Mouse (Mus musculus) intestine, embryonic 16.5 days (tissue): ENCODE results near the gene Ccdc102a. TPM values are rescaled to one million over a fixed set of nuclear protein-coding genes. Genes with fewer than 3 reads are reported as not detected.
A peak's percentile ranks its signal among the peaks of the same experiment; 100 is the strongest.

Source experiments
- ATAC-seq: fragments of 200-750 bp; cut with Nextera tagmentation; 2 replicates; pipeline ENCODE4 v1.8.0; 2017; ENCODE audit warnings: moderate TSS enrichment, moderate library complexity
- H3K27ac ChIP-seq: fragments of 300-500 bp; sonication (generic); 2 replicates; pipeline ENCODE4 v1.5.1; 2014; ENCODE audit warnings: mild to moderate bottlenecking, low read length
- H3K27me3 ChIP-seq: fragments of 300-500 bp; sonication (generic); replicated peaks from 2 replicates; pipeline ENCODE4 v1.6.1; 2014; ENCODE audit warnings: low read length, control low read depth, mixed read lengths; ENCODE audit not compliant: control insufficient read depth, insufficient read depth
- H3K36me3 ChIP-seq: fragments of 300-500 bp; sonication (generic); 2 replicates; pipeline ENCODE4 v1.6.1; 2014; ENCODE audit warnings: low read length, control low read depth; ENCODE audit not compliant: control insufficient read depth, insufficient read depth
- H3K4me1 ChIP-seq: fragments of 300-500 bp; sonication (generic); 2 replicates; pipeline ENCODE4 v1.6.1; 2014; ENCODE audit warnings: low read length, control low read depth, mixed read lengths; ENCODE audit not compliant: control insufficient read depth, insufficient read depth
- H3K4me2 ChIP-seq: fragments of 300-500 bp; sonication (generic); 2 replicates; pipeline ENCODE4 v1.6.1; 2014; ENCODE audit warnings: low read depth, low read length, control low read depth
- H3K4me3 ChIP-seq: fragments of 300-500 bp; sonication (generic); 2 replicates; pipeline ENCODE4 v1.5.1; 2014; ENCODE audit warnings: mild to moderate bottlenecking, low read length
- H3K9ac ChIP-seq: fragments of 300-500 bp; sonication (generic); 2 replicates; pipeline ENCODE4 v1.6.1; 2014; ENCODE audit warnings: low read depth, low read length
- H3K9me3 ChIP-seq: fragments of 300-500 bp; sonication (generic); 2 replicates; pipeline ENCODE4 v1.6.1; 2016; ENCODE audit warnings: low read length, control low read depth; ENCODE audit not compliant: control insufficient read depth
- WGBS: fragments of 180-500 bp; shearing (Covaris S2); extraction: QIAGEN DNeasy Blood & Tissue Kit; methylation state at CpG from one replicate; pipeline ENCODE4 v1.1.7; 2014; 5-methylcytosine and 5-hydroxymethylcytosine counted together
- polyA plus RNA-seq: library from polyadenylated mRNA; unstranded; fragments of >200 nt; fragmentation: Nextera tagmentation; extraction: Ambion mirVana; gene quantifications from 2 replicates; pipeline ENCODE4 v1.2.1, GENCODE M21; 2015

Gene Ccdc102a
- polyA plus RNA-seq, 1 experiment from 2014 or later = 10.9 TPM

DNA sequence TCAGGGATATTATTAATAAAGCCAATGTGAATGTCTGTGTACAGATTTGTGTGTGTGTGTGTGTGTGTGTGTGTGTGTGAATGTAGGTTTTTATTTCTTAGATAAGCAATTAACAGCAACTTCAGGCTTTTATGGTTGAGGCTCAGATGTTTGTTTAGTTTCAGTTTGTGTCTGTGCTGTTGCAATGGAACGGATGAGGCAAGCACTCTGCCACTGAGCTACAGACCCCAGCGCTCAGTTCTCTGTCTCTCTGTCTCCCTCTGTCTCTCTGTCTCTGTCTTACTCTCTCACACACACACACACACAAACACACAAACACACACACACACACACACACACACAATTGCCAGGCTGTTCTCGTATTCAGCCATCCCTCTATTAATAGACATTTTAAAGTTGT lies 10.3 kb upstream of the Ccdc102a start:
- no peaks in the 10 kb centered on the region for H3K27me3 ChIP-seq
- no peak for ATAC-seq
- H3K9me3 ChIP-seq = no peaks in the 10 kb centered on the region
- H3K4me3 ChIP-seq = no peak overlapping the region
- no peaks in the 10 kb centered on the region for H3K4me1 ChIP-seq
- H3K27ac ChIP-seq = no peak overlapping the region
- no peak overlapping the region for H3K9ac ChIP-seq
- no peaks in the 10 kb centered on the region for H3K36me3 ChIP-seq
- 73% methylated on average over 3 of the region's 3 CpGs for WGBS
- no peak overlapping the region for H3K4me2 ChIP-seq

DNA sequence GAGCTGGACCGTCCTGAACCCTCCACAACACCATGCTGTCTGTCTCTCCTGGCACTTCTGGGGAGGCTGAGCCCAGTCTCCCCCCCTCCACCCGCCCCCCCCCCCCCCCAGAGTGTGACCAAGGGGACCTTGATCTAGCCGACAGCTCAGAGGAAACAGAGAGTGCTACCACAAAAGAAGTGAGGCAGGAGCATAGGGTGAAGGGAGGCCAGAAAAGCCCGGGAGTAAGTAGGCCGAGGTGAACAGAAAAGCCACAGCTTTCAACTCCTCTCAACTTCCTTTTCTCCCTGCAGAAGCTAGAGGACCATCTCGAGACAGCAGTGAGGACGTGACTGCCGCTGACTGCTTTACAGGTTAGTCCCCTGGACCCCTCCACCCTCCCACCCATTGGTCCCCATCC lies 5.5 kb upstream of the Ccdc102a start, which contains the start of gene Adgrg5:
Adgrg5 (plus strand) TSS at position 290 of the 400 bp plus-strand sequence.
- H3K27ac ChIP-seq = no peak within 1 kb of the TSS
- no peaks in the 10 kb centered on the region for H3K36me3 ChIP-seq
- no peak within 1 kb of the TSS for H3K4me2 ChIP-seq
- WGBS = 57% methylated on average over 8 of the region's 8 CpGs
- no peaks in the 10 kb centered on the region for H3K27me3 ChIP-seq
- peaks cover 9% of the 10 kb centered on the region for H3K4me1 ChIP-seq
- no peak within 1 kb of the TSS for H3K9ac ChIP-seq
- ATAC-seq = no peak
- H3K4me3 ChIP-seq = no peak within 1 kb of the TSS
- H3K9me3 ChIP-seq = no peaks in the 10 kb centered on the region

- Histone ChIP-seq H3K9me3 (no peaks in the 10 kb centered on the region), H3K4me3 (no peak overlapping the region), H3K4me2 (no peak overlapping the region), H3K9ac (no peak overlapping the region), H3K4me1 (peaks cover 12% of the 10 kb centered on the region), H3K27me3 (no peaks in the 10 kb centered on the region), H3K36me3 (no peaks in the 10 kb centered on the region), H3K27ac (no peak overlapping the region)
- 18% methylated on average over 8 of the region's 8 CpGs for WGBS
- ATAC-seq = peak; percentile 32; the same call in 1 of the 2 replicates
These were observed 4.7 kb upstream of the Ccdc102a start for GRCm38 (mm10) chr8:94922602-94923001.

GRCm38 (mm10) chr8:94922176-94922575 lies 4.3 kb upstream of the Ccdc102a start:
- H3K4me3 ChIP-seq = no peak overlapping the region
- H3K9me3 ChIP-seq = no peaks in the 10 kb centered on the region
- H3K9ac ChIP-seq = no peak overlapping the region
- H3K36me3 ChIP-seq = no peaks in the 10 kb centered on the region
- 55% methylated on average over 6 of the region's 6 CpGs for WGBS
- H3K4me2 ChIP-seq = no peak overlapping the region
- ATAC-seq = no peak
- H3K4me1 ChIP-seq = peaks cover 12% of the 10 kb centered on the region
- no peaks in the 10 kb centered on the region for H3K27me3 ChIP-seq
- no peak overlapping the region for H3K27ac ChIP-seq

- peaks cover 39% of the 10 kb centered on the region for H3K4me1 ChIP-seq
- H3K9me3 ChIP-seq = no peaks in the 10 kb centered on the region
- no peak overlapping the region for H3K27ac ChIP-seq
- H3K36me3 ChIP-seq = no peaks in the 10 kb centered on the region
- no peak overlapping the region for H3K4me3 ChIP-seq
- H3K4me2 ChIP-seq = no peak overlapping the region
- no peak overlapping the region for H3K9ac ChIP-seq
- ATAC-seq = no peak
- no peaks in the 10 kb centered on the region for H3K27me3 ChIP-seq
These were observed 1.4 kb upstream of the Ccdc102a start for GRCm38 (mm10) chr8:94919256-94919655.

DNA sequence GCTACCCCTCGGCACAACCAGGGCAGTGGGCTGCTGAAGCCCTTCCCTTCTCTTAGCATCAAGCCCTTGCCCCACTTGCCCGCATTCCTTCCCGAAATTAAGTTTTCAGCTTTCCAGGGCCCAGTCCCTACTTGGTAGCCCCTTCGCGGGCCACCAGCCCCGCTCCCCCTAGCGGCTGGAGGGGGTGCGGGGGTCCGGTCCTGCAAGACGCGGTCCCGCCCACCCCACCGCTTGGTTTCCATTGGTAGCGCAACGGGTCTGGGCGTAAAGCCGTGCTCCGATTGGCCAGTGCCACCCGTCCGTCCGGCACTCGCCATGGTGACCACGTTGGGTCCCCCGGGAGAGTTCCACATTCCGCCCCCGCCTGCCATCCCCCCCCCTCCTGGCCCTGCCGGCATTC lies 546 bp downstream of the Ccdc102a start:
- no peaks in the 10 kb centered on the region for H3K27me3 ChIP-seq
- H3K4me3 ChIP-seq = peak overlapping the region; percentile 65
- peaks cover 46% of the 10 kb centered on the region for H3K4me1 ChIP-seq
- peak overlapping the region; percentile 80 for H3K9ac ChIP-seq
- H3K9me3 ChIP-seq = no peaks in the 10 kb centered on the region
- no peaks in the 10 kb centered on the region; the same call in 1 of the 2 replicates for H3K36me3 ChIP-seq
- peak; percentile 94 for ATAC-seq
- under 1% methylated on average over 27 of the region's 27 CpGs for WGBS
- peak overlapping the region; percentile 79 for H3K4me2 ChIP-seq
- H3K27ac ChIP-seq = peak overlapping the region; percentile 72

DNA sequence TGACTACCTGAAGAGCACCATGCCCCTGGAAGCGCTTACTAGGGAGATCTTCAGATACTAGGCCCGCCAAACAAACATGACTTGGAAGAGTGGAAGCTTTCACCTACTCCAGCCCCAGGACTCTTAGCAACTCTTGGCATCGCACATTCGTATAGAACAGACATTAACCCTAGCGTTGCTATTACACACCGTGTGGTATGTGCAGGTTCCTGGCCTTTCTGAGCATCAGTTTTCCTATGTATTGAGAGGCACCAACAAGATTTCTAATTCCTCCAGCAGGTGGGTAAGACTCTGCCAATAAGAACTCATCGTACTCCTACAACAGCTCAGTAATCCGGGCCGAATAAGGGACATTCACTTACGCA lies 956 bp downstream of the Ccdc102a start:
- no peaks in the 10 kb centered on the region for H3K9me3 ChIP-seq
- H3K4me3 ChIP-seq = peak overlapping the region; percentile 65
- WGBS = 9% methylated on average over 10 of the region's 10 CpGs
- H3K27ac ChIP-seq = peak overlapping the region; percentile 52; the same call in 1 of the 2 replicates
- no peaks in the 10 kb centered on the region; the same call in 1 of the 2 replicates for H3K36me3 ChIP-seq
- H3K4me2 ChIP-seq = peak overlapping the region; percentile 79
- H3K4me1 ChIP-seq = peaks cover 44% of the 10 kb centered on the region
- ATAC-seq = no peak; the same call in 1 of the 2 replicates
- H3K9ac ChIP-seq = peak overlapping the region; percentile 80
- no peaks in the 10 kb centered on the region for H3K27me3 ChIP-seq

GRCm38 (mm10) chr8:94916311-94916959 lies 1.5 kb downstream of the Ccdc102a start:
- Histone ChIP-seq H3K36me3 (no peaks in the 10 kb centered on the region; the same call in 1 of the 2 replicates), H3K27ac (peak overlapping the region; percentile 52; the same call in 1 of the 2 replicates), H3K9me3 (no peaks in the 10 kb centered on the region), H3K4me1 (peaks cover 44% of the 10 kb centered on the region), H3K4me2 (peak overlapping the region; percentile 79), H3K9ac (peak overlapping the region; percentile 80), H3K27me3 (no peaks in the 10 kb centered on the region), H3K4me3 (peak overlapping the region; percentile 65)
- 52% methylated on average over 9 of the region's 9 CpGs for WGBS
- no peak for ATAC-seq

GRCm38 (mm10) chr8:94914701-94915101 lies 3.2 kb downstream of the Ccdc102a start:
- WGBS = 39% methylated on average over 3 of the region's 3 CpGs
- Histone ChIP-seq H3K9me3 (no peaks in the 10 kb centered on the region), H3K4me3 (no peak overlapping the region), H3K4me1 (peaks cover 44% of the 10 kb centered on the region), H3K9ac (no peak overlapping the region), H3K27me3 (no peaks in the 10 kb centered on the region), H3K36me3 (no peaks in the 10 kb centered on the region; the same call in 1 of the 2 replicates), H3K27ac (0 out of 2 replicates have a peak overlapping the region, but pooled peaks have one; percentile 25), H3K4me2 (no peak overlapping the region)
- ATAC-seq = no peak
